Mouse (Mus musculus) midbrain, postnatal 0 days (tissue): ENCODE data around the gene Ikzf3. TPM values are rescaled to one million over a fixed set of nuclear protein-coding genes. Genes with fewer than 3 reads are reported as not detected.

Experiments used
- ATAC-seq: fragments of 200-750 bp; cut with Nextera tagmentation; 2 replicates; pipeline ENCODE4 v1.8.0; 2017; ENCODE audit warnings: moderate number of reproducible peaks, mild to moderate bottlenecking, moderate TSS enrichment, moderate library complexity; ENCODE audit not compliant: low FRiP score
- DNase-seq: peaks from one replicate; pipeline ENCODE4 v3.0.0-alpha.2; 2015; ENCODE audit warnings: low spot score
- H3K27ac ChIP-seq: fragments of 300-500 bp; sonication (generic); 2 replicates; pipeline ENCODE4 v1.5.1; 2014; ENCODE audit warnings: low read depth, mild to moderate bottlenecking, low read length, mixed read lengths
- H3K27me3 ChIP-seq: fragments of 300-500 bp; sonication (generic); 2 replicates; pipeline ENCODE4 v1.6.1; 2014; ENCODE audit warnings: low read length, control low read depth, mixed read lengths; ENCODE audit not compliant: insufficient read depth
- H3K36me3 ChIP-seq: fragments of 300-500 bp; sonication (generic); 2 replicates; pipeline ENCODE4 v1.6.1; 2014; ENCODE audit warnings: low read length, control low read depth, mixed read lengths; ENCODE audit not compliant: insufficient read depth
- H3K4me1 ChIP-seq: fragments of 300-500 bp; sonication (generic); 2 replicates; pipeline ENCODE4 v1.6.1; 2014; ENCODE audit warnings: mild to moderate bottlenecking, control low read depth, antibody characterized with exemption, low read length, mixed read lengths; ENCODE audit not compliant: insufficient read depth
- H3K4me2 ChIP-seq: fragments of 300-500 bp; sonication (generic); 2 replicates; pipeline ENCODE4 v1.6.1; 2014; ENCODE audit warnings: low read depth, mild to moderate bottlenecking, low read length, mixed read lengths; ENCODE audit not compliant: poor library complexity, severe bottlenecking
- H3K4me3 ChIP-seq: fragments of 300-500 bp; sonication (generic); 2 replicates; pipeline ENCODE4 v1.5.1; 2014; ENCODE audit warnings: low read depth, mild to moderate bottlenecking, low read length, moderate library complexity
- H3K9ac ChIP-seq: fragments of 300-500 bp; sonication (generic); replicated peaks from 2 replicates; pipeline ENCODE4 v1.6.1; 2014; ENCODE audit warnings: mild to moderate bottlenecking, low read length, moderate library complexity, mixed read lengths; ENCODE audit not compliant: poor library complexity, severe bottlenecking
- H3K9me3 ChIP-seq: fragments of 300-500 bp; sonication (generic); 2 replicates; pipeline ENCODE4 v1.6.1; 2016; ENCODE audit warnings: low read length, control low read depth
- CTCF ChIP-seq: IDR thresholded peaks from 2 replicates; pipeline ENCODE4 v1.5.1; 2016; ENCODE audit warnings: antibody characterized with exemption, mild to moderate bottlenecking
- WGBS: fragments of 180-500 bp; shearing (Covaris S2); extraction: QIAGEN DNeasy Blood & Tissue Kit; methylation state at CpG from one replicate; pipeline ENCODE4 v1.1.7; 2014; 5-methylcytosine and 5-hydroxymethylcytosine counted together
- polyA plus RNA-seq: library from polyadenylated mRNA; unstranded; fragments of >200 nt; fragmentation: Nextera tagmentation; extraction: Ambion mirVana; gene quantifications from 2 replicates; pipeline ENCODE4 v1.2.1, GENCODE M21; 2015
- total RNA-seq: library from RNA; depleted of rRNA; stranded (reverse); fragments of >200 nt; gene quantifications from 2 replicates; pipeline ENCODE4 v1.2.3, GENCODE M21; 2014

The Ikzf3 gene
- total and polyA plus RNA-seq, 2 experiments from 2014 or later = 0.05 to 0.16 TPM

GRCm38 (mm10) chr11:98455484-98455883 is 90.3 kb downstream of the Ikzf3 start:
- no peak for DNase-seq
- H3K36me3 ChIP-seq = no peaks in the 10 kb centered on the region
- no peak overlapping the region for H3K4me3 ChIP-seq
- no peaks in the 10 kb centered on the region for H3K9me3 ChIP-seq
- H3K27me3 ChIP-seq = peaks cover 7% of the 10 kb centered on the region
- no peak overlapping the region for H3K4me2 ChIP-seq
- no peaks in the 10 kb centered on the region for H3K4me1 ChIP-seq
- H3K27ac ChIP-seq = no peak overlapping the region
- 87% methylated on average over 4 of the region's 4 CpGs for WGBS
- no peak overlapping the region for H3K9ac ChIP-seq
- peak; percentile 39 for TF ChIP-seq CTCF
- ATAC-seq = no peak

DNA sequence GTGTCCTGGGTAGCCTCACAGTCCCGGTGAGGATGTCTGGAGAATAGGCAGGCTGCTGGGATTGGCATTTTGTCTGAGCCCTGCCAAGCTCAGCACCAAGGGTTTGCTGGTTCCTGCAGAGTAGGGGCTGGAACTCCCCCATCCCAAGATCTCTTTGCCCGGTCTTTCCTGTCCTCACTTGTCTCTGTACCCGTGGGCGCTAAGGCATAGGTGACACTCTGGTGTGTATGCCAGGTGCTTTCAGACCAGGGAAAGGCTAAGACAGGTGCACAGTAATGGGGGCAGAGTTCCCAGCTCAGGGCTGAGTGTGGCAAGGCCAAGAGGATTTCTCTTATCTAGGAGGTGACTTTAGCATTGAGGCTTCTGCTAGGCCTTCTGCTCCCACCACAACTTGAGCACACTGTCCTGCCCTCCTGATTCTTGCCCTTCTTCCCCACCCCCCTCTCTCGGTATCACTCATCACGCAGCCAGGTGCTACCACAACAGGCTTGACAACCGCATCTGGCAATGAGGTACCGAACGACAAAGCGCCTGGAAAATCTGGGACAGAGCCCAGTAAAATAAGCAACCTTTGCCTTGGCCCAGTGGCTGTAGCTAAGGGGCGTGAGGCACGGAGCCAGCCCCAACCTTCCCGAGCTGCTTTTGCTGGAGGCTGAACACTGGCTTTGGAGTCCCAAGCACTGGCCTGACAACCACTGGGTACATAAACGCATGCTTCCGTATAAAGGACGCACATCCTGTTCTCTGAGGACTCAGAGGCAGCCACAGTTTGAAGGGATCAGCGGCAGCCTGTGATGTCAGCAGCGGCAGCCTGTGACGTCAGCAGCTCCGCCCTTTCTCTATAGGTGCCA is 95.7 kb downstream of the Ikzf3 start:
- Histone ChIP-seq H3K9ac (no peak overlapping the region), H3K27me3 (peaks cover 7% of the 10 kb centered on the region; the same call in 1 of the 2 replicates), H3K36me3 (no peaks in the 10 kb centered on the region), H3K9me3 (no peaks in the 10 kb centered on the region), H3K4me2 (no peak overlapping the region), H3K4me1 (no peaks in the 10 kb centered on the region), H3K4me3 (no peak overlapping the region), H3K27ac (no peak overlapping the region)
- no peak for TF ChIP-seq CTCF
- DNase-seq = no peak
- 83% methylated on average over 20 of the region's 20 CpGs for WGBS
- no peak for ATAC-seq

GRCm38 (mm10) chr11:98449419-98449818 is 96.4 kb downstream of the Ikzf3 start:
- ATAC-seq (no peak), DNase-seq (no peak)
- no peaks in the 10 kb centered on the region for H3K36me3 ChIP-seq
- H3K27me3 ChIP-seq = peaks cover 7% of the 10 kb centered on the region; the same call in 1 of the 2 replicates
- no peak for TF ChIP-seq CTCF
- no peak overlapping the region for H3K4me2 ChIP-seq
- no peaks in the 10 kb centered on the region for H3K9me3 ChIP-seq
- H3K4me1 ChIP-seq = no peaks in the 10 kb centered on the region
- 87% methylated on average over 3 of the region's 3 CpGs for WGBS
- H3K27ac ChIP-seq = no peak overlapping the region
- no peak overlapping the region for H3K9ac ChIP-seq
- no peak overlapping the region for H3K4me3 ChIP-seq

DNA sequence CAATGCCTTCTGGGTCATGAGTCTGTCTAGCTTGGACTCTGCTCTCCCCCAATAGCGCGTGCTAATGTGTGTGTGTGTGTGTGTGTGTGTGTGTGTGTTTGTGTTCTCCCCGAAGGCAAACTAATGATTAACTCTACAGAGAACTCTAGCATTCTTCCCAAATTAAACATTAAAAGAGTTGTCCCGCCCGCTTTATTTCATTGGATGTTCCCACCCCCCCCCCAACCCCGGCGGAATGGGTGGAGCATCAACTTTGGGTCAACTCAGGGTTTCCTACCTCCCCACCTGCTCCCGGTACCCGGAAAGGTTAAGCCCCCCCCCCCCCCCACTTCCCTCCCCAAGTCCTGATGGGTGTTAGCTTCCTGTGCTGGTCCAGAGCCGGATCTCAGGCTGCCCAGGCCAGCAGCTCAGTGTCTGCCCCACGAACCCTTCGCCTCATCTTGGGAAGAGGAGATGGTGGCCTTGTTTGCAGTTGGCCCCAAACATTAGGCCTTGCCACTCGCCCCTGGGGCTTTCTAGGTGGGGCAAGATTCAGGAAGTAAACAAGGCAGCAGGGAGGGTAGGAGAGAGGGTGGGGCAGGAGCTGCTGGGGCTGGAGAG is 97.5 kb downstream of the Ikzf3 start:
- Histone ChIP-seq H3K9me3 (no peaks in the 10 kb centered on the region), H3K4me2 (no peak overlapping the region), H3K4me3 (no peak overlapping the region), H3K36me3 (no peaks in the 10 kb centered on the region), H3K4me1 (no peaks in the 10 kb centered on the region), H3K27ac (no peak overlapping the region), H3K9ac (no peak overlapping the region), H3K27me3 (peaks cover 7% of the 10 kb centered on the region; the same call in 1 of the 2 replicates)
- DNase-seq (no peak), ATAC-seq (no peak)
- WGBS = 49% methylated on average over 12 of the region's 13 CpGs
- TF ChIP-seq CTCF = no peak

GRCm38 (mm10) chr11:98447475-98447834 is 98.4 kb downstream of the Ikzf3 start:
- Histone ChIP-seq H3K9ac (no peak overlapping the region), H3K9me3 (no peaks in the 10 kb centered on the region), H3K4me1 (no peaks in the 10 kb centered on the region), H3K4me3 (peak overlapping the region; percentile 1; the same call in 1 of the 2 replicates), H3K27ac (no peak overlapping the region), H3K4me2 (0 out of 2 replicates have a peak overlapping the region, but pooled peaks have one; percentile 16), H3K36me3 (no peaks in the 10 kb centered on the region), H3K27me3 (peaks cover 7% of the 10 kb centered on the region; the same call in 1 of the 2 replicates)
- no peak for TF ChIP-seq CTCF
- ATAC-seq = no peak
- 18% methylated on average over 7 of the region's 7 CpGs for WGBS
- DNase-seq = no peak
